Mouse (Mus musculus) kidney, embryonic 14.5 days (tissue): ENCODE results near the gene Enox1. TPM values are rescaled to one million over a fixed set of nuclear protein-coding genes. Genes with fewer than 3 reads are reported as not detected.
"Not testable (repeated sequence)": the region's sequence is repeated elsewhere in the genome, so short reads cannot be mapped to it uniquely, and the experiment has no call there.

Experiments
- ATAC-seq: fragments of 200-750 bp; cut with Nextera tagmentation; 2 replicates; pipeline ENCODE4 v1.8.0; 2017; ENCODE audit warnings: moderate number of reproducible peaks, mild to moderate bottlenecking, moderate TSS enrichment, moderate library complexity; ENCODE audit not compliant: low FRiP score, low TSS enrichment
- H3K27ac ChIP-seq: fragments of 300-500 bp; sonication (generic); 2 replicates; pipeline ENCODE4 v1.5.1; 2014; ENCODE audit warnings: low read depth, mild to moderate bottlenecking, low read length, moderate library complexity, mixed read lengths
- H3K27me3 ChIP-seq: fragments of 300-500 bp; sonication (generic); 2 replicates; pipeline ENCODE4 v1.6.1; 2014; ENCODE audit warnings: mild to moderate bottlenecking, low read length; ENCODE audit not compliant: control insufficient read depth, insufficient read depth
- H3K36me3 ChIP-seq: fragments of 300-500 bp; sonication (generic); 2 replicates; pipeline ENCODE4 v1.6.1; 2014; ENCODE audit warnings: low read length, mixed read lengths; ENCODE audit not compliant: control insufficient read depth, insufficient read depth
- H3K4me1 ChIP-seq: fragments of 300-500 bp; sonication (generic); 2 replicates; pipeline ENCODE4 v1.6.1; 2014; ENCODE audit warnings: low read length, mixed read lengths; ENCODE audit not compliant: control insufficient read depth, insufficient read depth
- H3K4me2 ChIP-seq: fragments of 300-500 bp; sonication (generic); replicated peaks from 2 replicates; pipeline ENCODE4 v1.6.1; 2014; ENCODE audit warnings: low read depth, mild to moderate bottlenecking, low read length
- H3K4me3 ChIP-seq: fragments of 300-500 bp; sonication (generic); 2 replicates; pipeline ENCODE4 v1.5.1; 2014; ENCODE audit warnings: mild to moderate bottlenecking, low read length
- H3K9ac ChIP-seq: fragments of 300-500 bp; sonication (generic); 2 replicates; pipeline ENCODE4 v1.6.1; 2014; ENCODE audit warnings: low read depth, mild to moderate bottlenecking, low read length, moderate library complexity
- H3K9me3 ChIP-seq: fragments of 300-500 bp; sonication (generic); 2 replicates; pipeline ENCODE4 v1.6.1; 2016; ENCODE audit warnings: low read length; ENCODE audit not compliant: control insufficient read depth
- WGBS: fragments of 180-500 bp; shearing (Covaris S2); extraction: QIAGEN DNeasy Blood & Tissue Kit; methylation state at CpG from one replicate; pipeline ENCODE4 v1.1.7; 2014; 5-methylcytosine and 5-hydroxymethylcytosine counted together
- polyA plus RNA-seq: library from polyadenylated mRNA; unstranded; fragments of >200 nt; fragmentation: Nextera tagmentation; extraction: Ambion mirVana; gene quantifications from 2 replicates; pipeline ENCODE4 v1.2.1, GENCODE M21; 2014

Enox1 gene
- polyA plus RNA-seq, 1 experiment from 2014 or later, result 7.0 TPM

DNA sequence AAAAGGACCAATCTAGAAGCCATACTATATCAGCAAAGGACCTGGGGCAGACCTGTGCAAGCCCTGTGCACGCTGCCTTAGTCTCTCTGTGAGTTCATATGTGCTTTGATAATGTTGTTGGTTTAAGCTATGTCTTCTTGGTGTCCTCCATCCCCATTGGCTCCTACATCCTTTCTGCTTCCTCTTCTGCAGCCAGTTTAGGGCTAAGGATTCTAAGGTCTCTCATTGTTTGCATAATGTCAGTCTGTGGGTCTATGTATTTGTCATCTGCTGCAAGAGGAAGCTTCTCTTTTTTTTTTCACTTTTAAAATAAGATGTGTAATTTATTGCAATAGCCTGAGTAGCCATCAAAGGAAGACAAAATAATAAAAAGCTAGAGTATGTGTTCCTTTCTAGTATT, 369.7 kb downstream of the Enox1 start:
- 89% methylated on average over 1 of the region's 1 CpGs for WGBS
- no peak overlapping the region for H3K27ac ChIP-seq
- no peaks in the 10 kb centered on the region for H3K36me3 ChIP-seq
- no peak overlapping the region for H3K4me3 ChIP-seq
- H3K4me2 ChIP-seq, result no peak overlapping the region
- no peak overlapping the region for H3K9ac ChIP-seq
- no peak for ATAC-seq
- H3K27me3 ChIP-seq, result no peaks in the 10 kb centered on the region
- H3K9me3 ChIP-seq, result no peaks in the 10 kb centered on the region
- H3K4me1 ChIP-seq, result no peaks in the 10 kb centered on the region

DNA sequence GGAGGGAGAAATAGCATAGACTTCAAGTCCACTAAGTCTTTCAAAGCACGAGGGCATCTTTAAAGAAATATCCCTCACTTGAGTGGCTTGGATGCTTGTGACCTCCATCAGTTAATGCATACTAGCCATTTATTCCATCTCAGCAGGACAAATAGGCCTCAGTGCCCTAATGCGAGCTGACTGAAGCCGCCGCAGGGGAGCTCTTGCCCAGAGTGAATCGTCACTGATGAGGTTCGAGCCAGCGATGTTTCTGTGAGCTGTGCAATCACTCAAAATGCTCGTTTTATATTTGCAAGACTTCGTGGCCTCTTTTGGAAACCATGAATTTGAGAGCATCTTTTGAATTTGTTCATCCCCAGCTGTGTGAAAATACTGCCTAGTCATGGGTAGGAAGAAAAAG, 372.6 kb downstream of the Enox1 start:
- H3K27ac ChIP-seq, result no peak overlapping the region
- no peaks in the 10 kb centered on the region for H3K36me3 ChIP-seq
- H3K4me2 ChIP-seq, result no peak overlapping the region
- no peaks in the 10 kb centered on the region for H3K27me3 ChIP-seq
- H3K4me3 ChIP-seq, result no peak overlapping the region
- 91% methylated on average over 9 of the region's 9 CpGs for WGBS
- H3K9ac ChIP-seq, result no peak overlapping the region
- no peaks in the 10 kb centered on the region for H3K4me1 ChIP-seq
- ATAC-seq, result no peak
- no peaks in the 10 kb centered on the region for H3K9me3 ChIP-seq

DNA sequence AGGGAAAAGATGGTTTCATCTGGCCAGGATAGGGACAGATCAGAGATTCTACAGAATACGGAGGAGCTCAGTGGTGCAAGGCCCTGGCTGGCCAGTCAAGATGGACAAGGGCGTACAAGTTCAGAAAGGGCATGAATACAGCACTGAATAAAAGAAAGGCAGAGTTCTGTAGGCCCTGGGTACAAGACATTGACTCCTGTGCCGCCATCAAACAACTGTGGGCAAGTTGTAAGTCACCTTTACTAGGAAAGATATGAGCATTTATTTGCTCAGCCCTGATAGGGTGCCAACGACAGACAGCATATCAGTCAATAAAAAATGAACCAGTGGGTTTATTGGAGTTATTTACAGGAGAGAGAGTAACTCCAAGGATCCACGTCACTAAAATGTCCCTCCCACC, 373.1 kb downstream of the Enox1 start:
- no peak overlapping the region for H3K4me3 ChIP-seq
- WGBS, result 91% methylated on average over 5 of the region's 5 CpGs
- H3K27me3 ChIP-seq, result no peaks in the 10 kb centered on the region
- H3K36me3 ChIP-seq, result no peaks in the 10 kb centered on the region
- no peak overlapping the region for H3K27ac ChIP-seq
- ATAC-seq, result no peak
- no peaks in the 10 kb centered on the region for H3K9me3 ChIP-seq
- H3K4me2 ChIP-seq, result no peak overlapping the region
- no peak overlapping the region for H3K9ac ChIP-seq
- H3K4me1 ChIP-seq, result no peaks in the 10 kb centered on the region

DNA sequence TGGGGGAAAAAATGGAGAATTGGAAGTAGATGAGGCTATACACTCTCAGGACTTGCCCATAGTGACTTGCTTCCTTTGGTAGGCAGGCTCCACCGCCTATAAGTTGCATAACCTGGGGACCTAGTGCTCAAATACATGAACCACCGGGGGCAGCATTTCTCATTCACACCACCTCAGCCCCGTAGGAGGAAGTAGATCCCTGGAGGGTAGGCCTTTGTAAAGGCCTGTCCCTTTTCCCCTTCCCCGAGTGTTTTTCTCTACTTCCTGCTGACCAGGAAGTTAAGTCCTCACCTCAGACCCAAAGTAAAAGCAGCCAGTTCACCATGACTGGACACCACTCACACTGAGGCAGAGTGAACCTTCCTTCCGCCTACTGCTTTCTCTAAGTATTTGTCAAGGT, 377.1 kb downstream of the Enox1 start:
- no peaks in the 10 kb centered on the region for H3K9me3 ChIP-seq
- no peak overlapping the region for H3K27ac ChIP-seq
- no peak for ATAC-seq
- no peak overlapping the region for H3K9ac ChIP-seq
- H3K36me3 ChIP-seq, result no peaks in the 10 kb centered on the region
- no peaks in the 10 kb centered on the region for H3K27me3 ChIP-seq
- no peaks in the 10 kb centered on the region for H3K4me1 ChIP-seq
- no peak overlapping the region for H3K4me3 ChIP-seq
- no peak overlapping the region for H3K4me2 ChIP-seq
- WGBS, result 77% methylated on average over 5 of the region's 5 CpGs

DNA sequence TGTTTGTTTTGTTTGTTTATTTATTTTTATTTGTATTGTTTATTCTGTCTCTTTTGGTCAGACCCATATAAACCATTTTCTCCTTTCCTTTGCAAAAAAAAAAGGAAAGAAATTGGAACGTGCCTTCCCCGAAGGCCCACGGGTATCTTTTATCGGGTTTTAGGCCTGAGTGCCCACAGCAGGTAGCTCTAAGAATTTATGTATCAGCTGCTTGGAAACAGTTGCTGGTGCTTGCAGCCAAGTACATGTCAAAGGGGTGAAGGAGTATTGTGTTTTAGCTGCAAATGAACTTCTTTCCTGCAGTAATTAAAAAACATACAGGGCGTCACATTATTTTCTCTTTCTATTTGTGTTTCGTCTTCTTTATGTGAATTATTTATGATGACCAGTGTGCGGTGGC, 377.6 kb downstream of the Enox1 start:
- WGBS, result 62% methylated on average over 7 of the region's 7 CpGs
- Histone ChIP-seq H3K36me3 (no peaks in the 10 kb centered on the region), H3K4me1 (no peaks in the 10 kb centered on the region), H3K4me2 (no peak overlapping the region), H3K27ac (no peak overlapping the region), H3K9ac (no peak overlapping the region), H3K4me3 (no peak overlapping the region), H3K27me3 (no peaks in the 10 kb centered on the region), H3K9me3 (no peaks in the 10 kb centered on the region)
- no peak for ATAC-seq

- Histone ChIP-seq H3K9me3 (no peaks in the 10 kb centered on the region), H3K27me3 (no peaks in the 10 kb centered on the region), H3K4me3 (no peak overlapping the region), H3K27ac (no peak overlapping the region), H3K36me3 (no peaks in the 10 kb centered on the region), H3K4me2 (no peak overlapping the region), H3K9ac (no peak overlapping the region), H3K4me1 (no peaks in the 10 kb centered on the region)
- whole genome bisulfite sequencing, result 88% methylated on average over 2 of the region's 2 CpGs
- no peak for ATAC-seq
Measured at GRCm38 (mm10) chr14:77536592-77536991, 380.0 kb downstream of the Enox1 start.

GRCm38 (mm10) chr14:77539563-77539962, 383.0 kb downstream of the Enox1 start:
- WGBS, result 60% methylated on average over 19 of the region's 21 CpGs
- not testable (repeated sequence) for H3K9me3 ChIP-seq, H3K4me2 ChIP-seq, H3K4me1 ChIP-seq, H3K27me3 ChIP-seq, ATAC-seq, H3K9ac ChIP-seq, H3K36me3 ChIP-seq, H3K4me3 ChIP-seq, H3K27ac ChIP-seq

DNA sequence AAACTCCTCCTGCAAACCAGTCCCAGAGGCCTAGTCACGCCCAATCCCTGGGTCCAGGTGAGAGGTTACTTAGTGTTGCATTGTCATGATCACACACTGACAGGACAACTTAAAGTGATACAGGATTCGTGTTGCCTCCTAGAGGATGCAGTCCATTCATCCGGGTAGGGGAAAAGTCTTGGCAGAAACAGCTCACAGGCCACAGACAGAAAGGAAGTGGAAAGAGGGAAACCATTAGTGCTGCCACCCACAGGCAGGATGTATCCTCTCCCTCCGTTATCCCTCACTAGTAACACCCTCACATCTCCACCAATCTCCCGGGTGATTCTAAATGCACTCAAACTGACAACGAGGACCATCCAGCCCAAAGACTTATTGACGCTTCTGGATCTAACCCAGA, 385.4 kb downstream of the Enox1 start:
- WGBS, result 88% methylated on average over 7 of the region's 7 CpGs
- H3K4me1 ChIP-seq, result no peaks in the 10 kb centered on the region
- H3K36me3 ChIP-seq, result no peaks in the 10 kb centered on the region
- no peaks in the 10 kb centered on the region for H3K9me3 ChIP-seq
- H3K9ac ChIP-seq, result no peak overlapping the region
- no peaks in the 10 kb centered on the region for H3K27me3 ChIP-seq
- no peak overlapping the region for H3K4me3 ChIP-seq
- no peak for ATAC-seq
- H3K27ac ChIP-seq, result no peak overlapping the region
- no peak overlapping the region for H3K4me2 ChIP-seq

DNA sequence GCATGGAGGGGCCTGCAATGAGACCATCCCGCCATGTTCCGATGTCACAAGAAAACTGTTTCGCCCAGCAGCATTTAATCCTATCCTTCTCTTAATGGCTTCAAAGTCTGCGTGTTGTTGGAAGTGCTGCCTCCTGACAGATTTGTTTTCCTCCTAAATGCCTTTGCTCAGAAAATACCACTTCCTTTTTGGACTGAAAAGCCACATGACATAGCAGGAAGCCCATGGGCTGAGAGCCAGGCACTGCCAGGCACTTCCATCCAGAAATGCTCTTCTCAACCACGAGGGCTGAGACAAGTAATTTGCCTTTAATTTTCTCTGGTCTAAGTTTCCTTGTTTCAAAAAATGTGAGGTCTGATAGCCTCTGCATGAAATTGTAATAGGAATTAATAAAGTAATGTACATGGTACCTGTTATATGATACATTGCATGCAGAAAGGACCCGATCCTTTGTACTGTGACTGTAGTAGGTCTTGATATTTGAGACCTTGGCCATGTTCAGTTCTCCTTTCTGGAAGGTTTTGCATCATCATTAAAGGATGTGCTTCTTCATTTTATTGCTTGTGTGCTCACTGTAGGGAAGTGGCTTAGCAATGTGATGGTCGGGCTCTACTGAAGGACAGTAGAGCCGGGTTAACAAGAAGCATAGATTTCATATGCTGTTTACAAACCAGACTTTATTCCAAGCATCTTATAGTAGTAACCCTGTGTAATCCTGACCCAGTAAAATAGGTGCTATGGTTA, 390.1 kb downstream of the Enox1 start:
- H3K27ac ChIP-seq, result no peak overlapping the region
- no peaks in the 10 kb centered on the region for H3K27me3 ChIP-seq
- no peak overlapping the region for H3K4me3 ChIP-seq
- H3K4me2 ChIP-seq, result no peak overlapping the region
- no peaks in the 10 kb centered on the region for H3K4me1 ChIP-seq
- H3K36me3 ChIP-seq, result no peaks in the 10 kb centered on the region
- H3K9me3 ChIP-seq, result no peaks in the 10 kb centered on the region
- ATAC-seq, result no peak
- 80% methylated on average over 8 of the region's 8 CpGs for WGBS
- H3K9ac ChIP-seq, result no peak overlapping the region
